Mouse (Mus musculus): ENCODE data around the gene Rpf1. TPM values are rescaled to one million over a fixed set of nuclear protein-coding genes. Genes with fewer than 3 reads are reported as not detected.
A peak's percentile ranks its signal among the peaks of the same experiment; 100 is the strongest.

Gene Rpf1
- total RNA-seq (2021) = 10 to 100 TPM; 15.7 to 18.5 TPM

- peak; percentile 92 to 96 for DNase-seq (ENCODE audit: low spot score in 2 of 2)
- intact Hi-C loops (cut with DNase I) = loop anchor here (2.0 to 5.0 kb wide), 3 partner anchors 176 to 262 kb away; no protein-coding TSS in a partner anchor
Measured at GRCm38 (mm10) chr3:146520798-146521651, at the start of gene Rpf1. TSS of gene Rpf1 (minus strand) at chr3:146521429.

DNA sequence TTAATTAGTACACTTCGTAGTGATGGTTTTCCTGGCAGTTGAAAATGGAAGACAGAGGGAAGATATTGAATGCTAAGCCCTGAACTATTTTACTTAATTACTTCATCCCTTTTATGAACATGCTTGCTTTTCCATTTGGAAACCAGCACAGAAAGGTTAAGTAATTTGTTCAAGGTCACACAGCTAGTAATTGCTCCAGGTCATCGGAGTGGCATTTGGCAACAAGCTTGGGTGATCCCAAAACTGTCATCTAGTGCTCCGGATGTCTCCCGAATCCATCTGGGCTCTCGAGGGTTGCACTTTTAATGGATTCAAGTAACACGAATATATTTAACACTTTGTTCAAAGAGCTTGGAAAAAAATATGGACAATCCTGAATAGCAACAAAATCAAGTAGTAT is 49.7 kb upstream of the Rpf1 start:
- DNase-seq (ENCODE audit: low spot score in 2 of 2) = no peak
- intact Hi-C loops (cut with DNase I) = no loop called here

DNA sequence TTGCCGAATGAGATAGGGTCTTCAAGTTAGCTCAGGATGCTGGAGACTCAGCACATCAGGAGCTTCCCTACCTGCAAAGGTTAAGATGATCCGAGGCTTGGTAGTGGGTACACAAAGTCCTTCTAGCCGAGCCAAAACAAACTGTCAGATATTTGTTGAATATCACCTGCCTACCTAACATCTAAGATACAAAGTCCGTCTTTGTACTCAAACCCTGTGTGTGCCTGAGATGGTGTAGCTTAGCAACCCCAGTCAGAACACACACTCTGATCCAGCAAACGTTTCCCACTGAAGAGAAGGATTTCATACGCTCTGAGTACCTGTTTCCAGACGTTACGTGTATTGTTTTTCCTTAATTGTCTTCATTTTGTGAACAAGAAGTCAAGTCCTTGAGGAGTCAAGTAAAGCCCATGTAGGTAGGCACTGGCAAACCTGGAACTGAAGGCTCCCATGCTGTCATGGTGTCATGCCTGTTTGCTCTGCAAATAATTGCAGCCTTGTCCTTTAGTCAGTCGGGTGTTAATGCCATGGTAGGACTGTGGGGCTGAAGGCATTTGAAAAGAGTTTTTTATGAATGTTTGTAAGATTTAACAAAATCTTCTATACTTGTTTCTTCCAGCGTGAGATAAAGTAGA is 49.0 kb upstream of the Rpf1 start, which contains the start of gene Uox:
Gene Uox (plus strand): TSS at position 279 of the 635 bp plus-strand sequence.
- no peak for DNase-seq (ENCODE audit: low spot score in 2 of 2)

DNA sequence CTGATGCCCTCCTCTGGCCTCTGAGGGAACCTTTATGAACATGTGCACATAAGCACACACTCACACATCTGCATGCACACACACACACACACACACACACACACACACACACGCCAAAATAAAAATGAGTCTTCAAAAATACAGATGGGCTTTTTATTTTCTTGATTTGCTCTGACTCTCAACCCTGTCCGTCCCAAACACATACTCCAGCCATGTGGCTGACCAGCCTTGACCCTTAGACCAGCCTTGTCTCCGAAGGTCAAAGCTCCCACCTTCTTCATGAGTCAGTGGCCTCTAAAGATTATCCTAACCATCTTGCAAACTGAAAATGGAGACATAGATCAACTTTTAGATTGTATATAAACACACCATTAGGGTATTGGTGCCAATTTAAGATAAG is 48.4 kb upstream of the Rpf1 start:
- intact Hi-C loops (cut with DNase I) = loop anchor here (10.0 kb wide), 2 partner anchors 145 to 345 kb away; no protein-coding TSS in a partner anchor
- DNase-seq (ENCODE audit: low spot score in 2 of 2) = no peak

More for the DNA sequence above, 49.0 kb upstream of the Rpf1 start, which contains the start of gene Uox:
- intact Hi-C loops (cut with DNase I) = no loop called here

GRCm38 (mm10) chr3:146567884-146568530 is 46.8 kb upstream of the Rpf1 start:
- intact Hi-C loops (cut with DNase I) = loop anchor here (1.0 to 10.0 kb wide), 3 partner anchors 119 to 347 kb away; no protein-coding TSS in a partner anchor
- DNase-seq (ENCODE audit: low spot score in 2 of 2) = peak; percentile 13 to 76

- DNase-seq (ENCODE audit: low spot score in 2 of 2) = peak in 1 of 2 experiments; percentile 7
Measured at GRCm38 (mm10) chr3:146567366-146567765, 46.1 kb upstream of the Rpf1 start.

DNA sequence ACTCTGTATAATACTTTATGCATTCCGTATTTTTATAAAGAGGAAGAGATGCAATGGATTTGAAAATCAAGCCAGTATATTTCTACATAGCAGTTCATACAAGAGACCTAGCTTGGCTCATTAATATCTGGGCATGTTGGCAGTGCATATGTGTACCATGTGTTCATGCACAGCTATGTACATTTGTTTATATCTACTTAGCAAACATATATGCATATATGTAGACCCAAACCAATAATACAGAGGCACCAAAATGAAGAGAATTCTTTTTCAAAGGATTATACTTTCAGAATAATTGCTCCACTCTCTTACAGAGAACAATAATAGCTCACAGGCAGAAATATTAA is 43.8 kb upstream of the Rpf1 start:
- no peak for DNase-seq (ENCODE audit: low spot score in 2 of 2)
- intact Hi-C loops (cut with DNase I) = loop anchor here (2.0 to 10.0 kb wide), 4 partner anchors 56 to 350 kb away; no protein-coding TSS in a partner anchor

More at GRCm38 (mm10) chr3:146567366-146567765, 46.1 kb upstream of the Rpf1 start:
- intact Hi-C loops (cut with DNase I) = loop anchor here (1.0 to 10.0 kb wide), 3 partner anchors 120 to 347 kb away; no protein-coding TSS in a partner anchor

DNA sequence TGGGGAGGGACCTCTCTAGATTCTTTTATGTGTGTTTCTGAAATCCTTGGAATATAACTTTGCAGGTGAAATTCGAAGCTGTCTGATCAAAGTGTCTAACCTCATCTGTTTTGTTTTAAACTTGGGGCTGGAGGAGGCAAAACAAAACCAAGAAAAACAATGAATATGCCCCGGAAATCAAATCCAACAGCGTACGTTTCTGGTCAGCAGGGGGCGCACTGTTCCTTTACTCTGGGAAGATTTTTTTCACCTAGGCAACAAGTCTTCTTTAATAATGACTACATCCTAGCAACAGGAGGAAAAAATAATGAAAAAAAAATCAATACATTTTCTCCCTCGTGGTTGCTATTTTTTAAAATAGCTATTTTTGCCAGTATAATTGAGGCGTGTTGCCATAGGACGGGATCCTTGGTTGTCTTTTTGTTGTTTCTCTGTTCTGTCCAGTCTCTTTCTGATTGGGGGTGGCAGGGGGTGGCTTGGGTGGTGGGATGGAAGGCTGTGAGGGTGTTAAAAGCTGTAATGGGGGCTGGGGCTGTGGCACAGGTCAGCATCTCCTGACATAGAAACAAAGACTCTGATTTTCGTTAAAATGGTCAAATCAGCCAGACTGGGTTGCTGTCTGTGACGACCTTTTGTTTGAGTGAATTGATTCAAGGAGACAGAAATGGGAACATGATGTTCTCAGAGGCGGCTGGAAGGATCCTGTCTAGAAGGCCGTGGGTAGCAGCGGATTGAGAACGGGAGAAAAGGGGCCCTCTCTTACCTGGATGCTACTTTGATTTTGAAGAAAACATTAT is 43.2 kb upstream of the Rpf1 start:
- peak; percentile 87 to 89 for DNase-seq (ENCODE audit: low spot score in 2 of 2)
- intact Hi-C loops (cut with DNase I) = loop anchor here (2.0 to 10.0 kb wide), 5 partner anchors 56 to 350 kb away; no protein-coding TSS in a partner anchor

DNA sequence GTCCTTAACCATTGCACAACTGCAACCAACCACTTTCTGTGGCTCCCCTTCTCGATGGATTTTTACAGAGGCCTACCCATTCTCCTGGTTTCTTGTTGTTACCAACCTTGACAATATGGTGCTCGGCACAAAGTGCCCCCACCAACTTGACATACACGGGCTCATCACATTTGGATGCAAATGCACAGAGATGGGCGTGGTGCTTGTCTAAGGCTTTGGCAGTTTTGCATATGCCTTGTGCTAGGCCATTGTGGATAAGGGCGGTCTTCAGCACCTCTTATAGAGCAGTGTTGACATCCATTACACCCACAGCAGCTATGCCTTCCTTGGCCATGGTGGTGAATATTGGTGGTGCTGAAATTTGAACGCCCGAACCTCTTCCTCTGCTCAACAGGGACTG is 41.7 kb upstream of the Rpf1 start:
- no peak for DNase-seq (ENCODE audit: low spot score in 2 of 2)
- intact Hi-C loops (cut with DNase I) = loop anchor here (5.0 to 10.0 kb wide), 3 partner anchors 152 to 352 kb away; no protein-coding TSS in a partner anchor

- peak; percentile 19 to 59 for DNase-seq (ENCODE audit: low spot score in 2 of 2)
- intact Hi-C loops (cut with DNase I) = no loop called here
Measured at GRCm38 (mm10) chr3:146557507-146557906, 36.3 kb upstream of the Rpf1 start.

DNA sequence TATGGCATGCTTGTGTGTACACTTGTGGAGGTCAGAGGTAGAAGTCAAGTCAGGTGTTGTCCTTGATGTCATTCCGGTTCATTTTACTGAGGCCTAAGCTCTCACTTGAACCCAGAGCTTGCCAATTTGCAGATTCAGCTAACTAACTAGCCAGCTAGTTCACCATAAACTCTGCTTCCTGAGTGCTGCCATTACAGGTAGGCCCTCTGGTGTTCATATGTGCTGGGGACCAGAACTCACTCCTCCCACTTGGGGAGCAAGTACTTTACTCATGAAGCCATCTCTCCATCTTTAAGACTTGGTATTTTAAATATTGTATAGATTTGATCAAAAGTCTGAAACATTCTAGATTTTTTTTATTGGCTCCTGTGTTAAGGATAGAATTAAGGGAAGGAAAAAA is 35.3 kb upstream of the Rpf1 start:
- intact Hi-C loops (cut with DNase I) = no loop called here
- no peak for DNase-seq (ENCODE audit: low spot score in 2 of 2)

DNA sequence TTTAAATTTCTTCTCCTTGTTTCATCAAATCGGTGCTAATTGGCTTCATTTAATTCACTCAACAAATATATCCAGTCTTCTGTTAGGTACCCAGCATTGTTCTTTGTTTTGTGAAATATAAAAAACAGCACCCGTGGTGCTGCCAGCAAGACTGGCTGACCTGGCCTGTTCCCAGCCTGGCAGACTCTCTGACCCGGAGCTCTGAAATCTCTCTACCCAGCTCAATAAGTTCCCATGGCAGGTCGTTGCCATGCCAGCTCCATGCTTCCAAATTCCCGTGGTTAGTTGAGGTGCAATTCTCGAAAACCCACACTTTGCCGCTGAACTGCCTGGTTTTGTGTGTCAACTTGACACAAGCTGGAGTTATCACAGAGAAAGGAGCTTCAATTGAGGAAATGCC is 33.6 kb upstream of the Rpf1 start:
- DNase-seq (ENCODE audit: low spot score in 2 of 2) = no peak
- intact Hi-C loops (cut with DNase I) = no loop called here

DNA sequence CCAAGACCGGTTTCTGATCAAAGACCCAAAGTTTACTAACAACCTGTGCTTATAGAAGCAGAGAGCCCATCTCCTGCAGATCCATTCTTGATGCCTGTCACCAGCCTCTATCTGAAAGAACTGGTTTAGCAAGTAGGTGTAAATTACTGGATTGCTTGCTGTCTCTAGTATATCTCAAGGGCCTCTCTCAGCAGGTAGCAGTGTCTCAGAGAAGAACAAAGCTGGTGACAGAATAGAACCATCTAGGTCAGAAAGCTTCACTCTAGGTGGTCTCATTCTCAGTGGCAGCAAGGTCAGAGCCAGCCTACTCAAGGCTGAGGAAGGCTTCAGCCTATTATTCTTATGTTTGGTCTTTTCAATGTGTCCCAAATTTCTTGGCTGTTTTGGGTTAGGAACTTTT is 22.4 kb upstream of the Rpf1 start:
- intact Hi-C loops (cut with DNase I) = no loop called here
- no peak for DNase-seq (ENCODE audit: low spot score in 2 of 2)

- intact Hi-C loops (cut with DNase I) = no loop called here
- no peak for DNase-seq (ENCODE audit: low spot score in 2 of 2)
Measured at GRCm38 (mm10) chr3:146540521-146541273, 19.5 kb upstream of the Rpf1 start.

DNA sequence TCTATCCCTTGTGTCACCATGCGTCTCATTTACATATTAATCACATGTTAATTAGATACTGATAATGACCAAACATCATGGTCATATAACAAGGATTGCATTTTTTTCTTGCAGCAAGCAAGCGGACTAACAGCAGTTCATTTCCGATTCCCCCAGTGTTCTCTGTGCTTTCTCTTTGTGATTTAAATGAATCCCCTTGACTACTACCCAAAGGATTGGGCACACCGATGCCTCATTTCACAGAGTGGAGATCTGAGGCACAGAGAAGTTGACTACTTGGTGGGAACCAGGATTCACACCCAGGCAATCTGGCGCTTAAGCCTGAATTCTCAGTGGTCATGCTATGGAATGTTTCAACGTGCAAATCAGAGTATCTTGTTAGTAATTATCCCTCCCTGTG is 13.8 kb upstream of the Rpf1 start:
- intact Hi-C loops (cut with DNase I) = no loop called here
- no peak for DNase-seq (ENCODE audit: low spot score in 2 of 2)

DNA sequence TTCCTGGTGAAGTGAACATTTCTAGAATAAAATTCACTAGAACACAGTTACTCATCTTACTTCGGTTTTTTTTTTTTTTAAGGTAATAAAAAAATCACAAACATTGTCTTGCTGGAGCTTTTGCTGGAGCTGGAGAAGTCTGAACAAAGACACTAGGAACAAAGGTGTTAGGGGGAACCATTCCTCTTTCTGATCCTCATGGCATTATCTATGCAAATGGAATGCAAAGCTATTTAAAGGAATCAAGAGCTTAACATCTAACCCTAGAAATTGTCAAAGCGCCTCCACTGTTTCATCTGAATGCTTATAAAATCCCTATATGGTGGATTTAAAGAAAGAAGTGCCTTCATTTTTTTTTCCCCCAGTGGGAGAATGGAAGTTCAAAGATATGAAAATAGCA is 7.1 kb upstream of the Rpf1 start:
- intact Hi-C loops (cut with DNase I) = no loop called here

DNA sequence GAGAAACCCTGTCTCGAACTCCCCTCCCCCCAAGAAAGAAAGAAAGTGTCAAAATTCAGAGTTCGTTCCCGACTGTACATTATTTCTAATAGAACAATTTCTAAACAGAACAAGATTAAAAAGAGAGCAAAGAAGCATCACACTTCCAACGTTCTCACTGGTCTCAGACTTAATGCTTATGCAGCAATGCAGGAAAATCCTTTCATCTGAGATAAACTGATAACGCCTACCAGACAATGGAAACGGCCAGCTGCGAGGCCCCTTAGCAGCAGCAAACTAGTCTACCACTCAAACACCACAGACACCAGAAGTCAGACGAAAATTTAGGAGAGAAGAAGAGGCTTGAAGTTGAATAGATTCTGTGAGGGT is 407 bp upstream of the Rpf1 start:
- DNase-seq (ENCODE audit: low spot score in 2 of 2) = no peak
- intact Hi-C loops (cut with DNase I) = loop anchor here (2.0 to 5.0 kb wide), 3 partner anchors 177 to 261 kb away; no protein-coding TSS in a partner anchor

More for the DNA sequence above, 7.1 kb upstream of the Rpf1 start:
- DNase-seq (ENCODE audit: low spot score in 2 of 2) = no peak

DNA sequence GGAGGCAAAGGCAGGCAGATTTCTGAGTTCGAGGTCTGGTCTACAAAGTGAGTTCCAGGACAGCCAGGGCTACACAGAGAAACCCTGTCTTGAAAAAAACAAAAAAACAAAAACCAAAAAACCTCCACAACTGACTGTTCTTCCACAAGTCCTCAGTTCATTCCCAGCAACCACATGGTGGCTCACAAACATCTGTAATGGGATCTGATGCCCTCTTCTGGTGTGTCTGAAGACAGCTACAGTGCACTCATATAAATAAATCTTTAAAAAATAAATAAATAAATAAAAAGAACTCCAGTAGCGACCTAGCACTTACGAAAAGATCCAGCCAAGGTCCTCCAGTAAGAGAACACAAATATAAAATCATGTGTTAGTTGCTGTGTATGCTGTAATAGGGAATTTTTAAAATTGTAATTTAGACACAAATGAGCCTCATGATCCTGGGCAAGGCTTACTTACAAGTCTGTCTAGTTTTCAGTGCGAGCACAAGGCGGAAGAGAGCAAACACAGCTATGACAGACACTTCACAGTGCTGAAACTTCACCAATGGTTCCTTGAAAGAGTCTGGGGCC is 917 bp downstream of the Rpf1 start:
- peak in 1 of 2 experiments; percentile 33 for DNase-seq (ENCODE audit: low spot score in 2 of 2)
- intact Hi-C loops (cut with DNase I) = loop anchor here (2.0 to 5.0 kb wide), 3 partner anchors 176 to 262 kb away; no protein-coding TSS in a partner anchor

Measured in left cerebral cortex, postnatal 25 days (tissue).